Mouse (Mus musculus) intestine, embryonic 14.5 days (tissue): Measurements from ENCODE around the gene Pcdh15. TPM values are rescaled to one million over a fixed set of nuclear protein-coding genes. Genes with fewer than 3 reads are reported as not detected.

Experiments
- ATAC-seq: fragments of 200-750 bp; cut with Nextera tagmentation; replicated peaks from 2 replicates; pipeline ENCODE4 v1.8.0; 2017; ENCODE audit warnings: low read depth, moderate number of reproducible peaks, moderate TSS enrichment, moderate library complexity; ENCODE audit not compliant: low FRiP score, low TSS enrichment
- DNase-seq: peaks from one replicate; pipeline ENCODE4 v3.0.0-alpha.2; 2018; ENCODE audit warnings: low spot score
- H3K27ac ChIP-seq: fragments of 300-500 bp; sonication (generic); 2 replicates; pipeline ENCODE4 v1.5.1; 2014; ENCODE audit warnings: low read depth, mild to moderate bottlenecking, control low read depth
- H3K27me3 ChIP-seq: fragments of 300-500 bp; sonication (generic); replicated peaks from 2 replicates; pipeline ENCODE4 v1.6.1; 2014; ENCODE audit warnings: low read length, control low read depth; ENCODE audit not compliant: control insufficient read depth, insufficient read depth
- H3K36me3 ChIP-seq: fragments of 300-500 bp; sonication (generic); 2 replicates; pipeline ENCODE4 v1.6.1; 2014; ENCODE audit warnings: low read length, control low read depth; ENCODE audit not compliant: control insufficient read depth, insufficient read depth
- H3K4me1 ChIP-seq: fragments of 300-500 bp; sonication (generic); replicated peaks from 2 replicates; pipeline ENCODE4 v1.6.1; 2014; ENCODE audit warnings: low read length, control low read depth, mixed read lengths; ENCODE audit not compliant: control insufficient read depth, insufficient read depth
- H3K4me2 ChIP-seq: fragments of 300-500 bp; sonication (generic); 2 replicates; pipeline ENCODE4 v1.6.1; 2014; ENCODE audit warnings: low read length
- H3K4me3 ChIP-seq: fragments of 300-500 bp; sonication (generic); 2 replicates; pipeline ENCODE4 v1.5.1; 2014; ENCODE audit warnings: low read depth, low read length, control low read depth, mixed read lengths
- H3K9ac ChIP-seq: fragments of 300-500 bp; sonication (generic); 2 replicates; pipeline ENCODE4 v1.6.1; 2014; ENCODE audit warnings: mild to moderate bottlenecking, low read length
- H3K9me3 ChIP-seq: fragments of 300-500 bp; sonication (generic); 2 replicates; pipeline ENCODE4 v1.6.1; 2016; ENCODE audit warnings: low read length, control low read depth; ENCODE audit not compliant: control insufficient read depth
- WGBS: fragments of 180-500 bp; shearing (Covaris S2); extraction: QIAGEN DNeasy Blood & Tissue Kit; methylation state at CpG from one replicate; pipeline ENCODE4 v1.1.7; 2014; 5-methylcytosine and 5-hydroxymethylcytosine counted together
- polyA plus RNA-seq: library from polyadenylated mRNA; unstranded; fragments of >200 nt; fragmentation: Nextera tagmentation; extraction: Ambion mirVana; gene quantifications from 2 replicates; pipeline ENCODE4 v1.2.1, GENCODE M21; 2014

The Pcdh15 gene
- polyA plus RNA-seq, 1 experiment from 2014 or later, result 2.6 TPM

DNA sequence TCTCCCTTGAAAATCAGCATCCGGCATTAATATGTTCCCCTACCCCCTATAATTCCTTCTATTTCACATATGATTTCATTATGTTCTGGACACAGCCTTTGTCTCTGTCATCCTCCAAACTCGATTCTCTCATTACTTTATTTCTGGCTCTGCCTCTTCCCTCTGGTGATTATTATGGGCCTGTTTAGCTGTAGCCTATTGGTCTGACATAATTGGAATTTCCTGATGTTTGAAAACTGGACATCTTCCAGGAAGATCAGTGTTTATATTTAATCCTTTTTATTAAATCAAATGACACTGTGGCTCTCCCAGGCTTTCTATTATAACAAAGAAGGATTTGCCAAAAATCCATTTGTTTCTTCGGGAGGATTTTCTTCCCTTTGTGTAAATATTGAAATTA, 326.3 kb downstream of the Pcdh15 start:
- no peak overlapping the region for H3K9ac ChIP-seq
- no peak for DNase-seq
- ATAC-seq, result no peak
- no peak overlapping the region for H3K4me3 ChIP-seq
- H3K27ac ChIP-seq, result no peak overlapping the region
- no peaks in the 10 kb centered on the region for H3K9me3 ChIP-seq
- 41% methylated on average over 3 of the region's 3 CpGs for WGBS
- no peaks in the 10 kb centered on the region for H3K27me3 ChIP-seq
- no peaks in the 10 kb centered on the region for H3K36me3 ChIP-seq
- H3K4me2 ChIP-seq, result no peak overlapping the region
- no peaks in the 10 kb centered on the region for H3K4me1 ChIP-seq

DNA sequence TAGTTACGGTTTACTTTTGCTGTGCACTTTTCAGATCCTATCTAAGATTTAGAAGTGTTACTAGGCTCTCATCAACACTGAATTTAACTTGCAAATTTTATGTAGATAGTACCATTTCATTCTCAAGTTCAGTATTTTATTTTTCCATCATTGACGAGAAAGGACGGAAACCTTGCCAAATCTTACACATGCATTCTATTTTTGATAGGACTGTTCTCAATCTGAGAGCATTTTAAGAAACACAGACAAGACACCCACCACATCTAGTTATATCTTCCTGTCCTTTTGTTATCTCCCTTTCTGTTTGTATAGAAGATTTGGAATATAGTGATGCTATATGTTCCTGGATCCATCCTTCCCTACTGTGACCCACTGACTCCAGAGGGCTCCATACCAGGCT, 332.2 kb downstream of the Pcdh15 start:
- H3K4me3 ChIP-seq, result no peak overlapping the region
- 90% methylated on average over 3 of the region's 3 CpGs for WGBS
- no peaks in the 10 kb centered on the region for H3K9me3 ChIP-seq
- no peak overlapping the region for H3K4me2 ChIP-seq
- no peaks in the 10 kb centered on the region for H3K36me3 ChIP-seq
- no peak for ATAC-seq
- no peaks in the 10 kb centered on the region for H3K4me1 ChIP-seq
- H3K27ac ChIP-seq, result no peak overlapping the region
- no peaks in the 10 kb centered on the region for H3K27me3 ChIP-seq
- no peak for DNase-seq
- H3K9ac ChIP-seq, result no peak overlapping the region

DNA sequence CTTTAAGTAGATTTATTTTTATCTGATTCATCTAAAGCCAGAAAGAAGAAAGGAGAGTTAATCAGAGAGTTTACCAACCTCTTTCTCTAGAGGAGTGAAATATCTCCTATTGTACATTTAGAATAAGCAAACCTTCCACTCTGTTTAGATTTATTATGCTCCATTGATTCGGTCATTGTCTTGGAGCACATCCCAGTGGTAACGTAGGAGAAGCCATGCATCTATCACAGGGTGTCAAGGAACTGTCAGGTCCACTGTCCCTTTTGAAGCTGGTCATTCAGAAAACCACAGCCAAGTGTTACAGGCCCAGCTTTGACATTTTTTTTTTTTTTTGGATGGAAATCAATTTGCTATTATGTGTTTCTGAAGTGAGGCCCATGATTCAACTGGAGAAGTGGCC, 384.9 kb downstream of the Pcdh15 start:
- Histone ChIP-seq H3K4me2 (no peak overlapping the region), H3K27ac (no peak overlapping the region), H3K27me3 (no peaks in the 10 kb centered on the region), H3K4me1 (no peaks in the 10 kb centered on the region), H3K9ac (no peak overlapping the region), H3K4me3 (no peak overlapping the region), H3K9me3 (no peaks in the 10 kb centered on the region), H3K36me3 (no peaks in the 10 kb centered on the region)
- DNase-seq, result no peak
- no peak for ATAC-seq
- WGBS, result 45% methylated on average over 2 of the region's 2 CpGs

DNA sequence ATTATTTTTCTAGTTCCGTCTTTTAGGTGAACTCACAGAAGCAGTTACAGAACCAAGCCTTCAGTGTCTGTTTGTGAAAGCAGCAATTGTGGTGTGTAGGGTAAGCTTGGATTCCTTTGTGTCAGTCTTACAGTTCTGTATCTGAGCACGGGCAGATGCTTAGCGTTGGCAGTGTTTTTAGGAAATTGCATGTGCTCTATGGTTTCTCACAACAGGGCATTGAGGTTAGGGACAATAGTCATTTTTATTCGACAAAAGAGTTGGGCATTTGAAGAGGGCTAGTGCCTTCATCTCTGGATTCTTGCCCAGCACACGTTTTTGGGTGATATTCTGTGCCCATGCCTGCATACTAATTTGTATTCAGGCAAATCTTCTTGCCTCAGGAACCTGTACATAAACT, 392.5 kb downstream of the Pcdh15 start:
- Histone ChIP-seq H3K4me3 (no peak overlapping the region), H3K36me3 (no peaks in the 10 kb centered on the region), H3K9ac (no peak overlapping the region), H3K9me3 (no peaks in the 10 kb centered on the region), H3K27ac (no peak overlapping the region), H3K27me3 (no peaks in the 10 kb centered on the region), H3K4me1 (no peaks in the 10 kb centered on the region), H3K4me2 (no peak overlapping the region)
- 70% methylated on average over 5 of the region's 5 CpGs for WGBS
- ATAC-seq, result no peak
- no peak for DNase-seq

DNA sequence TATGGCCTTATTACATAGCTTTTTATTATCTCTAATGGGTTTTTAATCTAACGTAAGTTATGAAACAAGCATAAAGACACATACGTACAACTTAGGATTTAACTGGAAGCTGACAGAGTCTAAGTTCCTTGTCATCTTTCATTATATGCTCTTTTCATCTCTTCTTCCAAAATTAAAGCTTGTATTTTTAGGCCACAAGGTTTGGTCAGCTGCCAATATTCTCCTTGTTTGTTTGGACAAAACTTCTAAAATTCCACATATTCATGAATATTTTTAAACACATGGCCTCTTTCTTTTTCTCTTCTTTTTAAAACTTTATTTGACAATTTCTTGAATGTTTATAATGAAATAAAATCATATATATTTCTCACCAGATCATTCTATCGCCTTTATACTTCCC, 415.7 kb downstream of the Pcdh15 start:
- H3K9me3 ChIP-seq, result no peaks in the 10 kb centered on the region
- DNase-seq (no peak), ATAC-seq (no peak)
- WGBS, result 78% methylated on average over 3 of the region's 3 CpGs
- no peak overlapping the region for H3K4me2 ChIP-seq
- no peak overlapping the region for H3K9ac ChIP-seq
- H3K27me3 ChIP-seq, result no peaks in the 10 kb centered on the region
- no peaks in the 10 kb centered on the region for H3K36me3 ChIP-seq
- no peaks in the 10 kb centered on the region for H3K4me1 ChIP-seq
- no peak overlapping the region for H3K27ac ChIP-seq
- no peak overlapping the region for H3K4me3 ChIP-seq

DNA sequence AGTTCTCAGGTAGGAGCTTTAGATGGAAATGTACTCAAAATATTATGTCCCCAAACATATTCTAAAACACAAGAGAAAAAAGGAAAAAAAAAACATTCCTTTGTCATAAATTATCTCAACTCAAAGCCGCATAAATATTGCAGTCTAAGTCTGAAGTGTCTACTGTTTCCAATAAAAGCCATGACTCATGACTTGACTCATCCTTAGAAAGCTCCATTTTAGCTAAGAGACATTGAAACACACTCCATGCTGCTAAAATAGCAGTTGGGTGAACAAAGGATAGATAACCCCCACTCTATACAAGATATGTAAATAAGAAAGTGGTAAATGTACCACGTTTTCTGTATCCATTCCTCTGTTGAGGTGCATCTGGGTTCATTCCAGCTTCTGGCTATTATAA, 416.6 kb downstream of the Pcdh15 start:
- ATAC-seq (no peak), DNase-seq (no peak)
- WGBS, result 58% methylated on average over 2 of the region's 2 CpGs
- H3K27ac ChIP-seq, result no peak overlapping the region
- H3K36me3 ChIP-seq, result no peaks in the 10 kb centered on the region
- no peak overlapping the region for H3K9ac ChIP-seq
- H3K4me1 ChIP-seq, result no peaks in the 10 kb centered on the region
- no peaks in the 10 kb centered on the region for H3K27me3 ChIP-seq
- no peaks in the 10 kb centered on the region for H3K9me3 ChIP-seq
- no peak overlapping the region for H3K4me2 ChIP-seq
- no peak overlapping the region for H3K4me3 ChIP-seq

DNA sequence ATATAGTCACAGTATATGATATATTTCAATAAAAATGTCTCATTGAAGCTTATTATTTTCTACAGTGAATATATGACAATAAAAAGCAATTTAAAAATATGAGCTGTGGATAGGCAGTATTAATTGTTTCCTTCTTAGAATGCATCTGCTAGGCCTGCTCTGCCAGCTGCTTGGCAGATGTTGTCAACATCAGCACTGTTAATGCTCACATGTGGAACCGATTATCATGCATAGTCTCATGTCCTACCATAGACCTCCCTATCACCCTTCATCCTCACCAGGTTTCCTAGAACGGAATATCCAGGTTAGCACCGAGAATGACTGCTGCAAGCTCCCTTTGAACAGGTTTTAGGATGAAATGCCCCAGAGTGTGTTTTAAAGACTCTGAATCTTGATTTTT, 420.3 kb downstream of the Pcdh15 start:
- Histone ChIP-seq H3K4me2 (no peak overlapping the region), H3K4me1 (no peaks in the 10 kb centered on the region), H3K27ac (no peak overlapping the region), H3K4me3 (no peak overlapping the region), H3K9me3 (no peaks in the 10 kb centered on the region), H3K9ac (no peak overlapping the region), H3K27me3 (no peaks in the 10 kb centered on the region), H3K36me3 (no peaks in the 10 kb centered on the region)
- 92% methylated on average over 3 of the region's 3 CpGs for WGBS
- no peak for ATAC-seq
- DNase-seq, result no peak

DNA sequence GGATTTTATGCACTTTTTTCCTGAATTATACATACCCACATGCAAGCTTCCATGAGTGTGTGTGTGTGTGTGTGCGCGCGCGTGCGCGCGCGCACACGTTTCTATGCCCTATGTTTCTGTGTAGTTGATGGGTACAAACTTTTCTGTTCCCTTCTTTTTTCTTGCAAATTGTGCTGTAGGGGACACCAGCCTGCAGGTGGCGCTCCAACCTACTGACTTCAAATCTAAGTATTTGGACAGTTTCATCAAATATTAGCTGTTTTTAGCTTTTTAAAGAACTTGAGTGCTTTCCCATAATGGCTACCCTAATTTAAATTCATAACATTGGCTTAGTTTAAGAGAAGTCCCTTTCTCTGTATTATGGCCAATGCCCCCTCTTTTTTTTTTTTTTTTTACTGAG, 453.7 kb downstream of the Pcdh15 start:
- Histone ChIP-seq H3K27me3 (no peaks in the 10 kb centered on the region), H3K4me3 (no peak overlapping the region), H3K4me1 (no peaks in the 10 kb centered on the region), H3K4me2 (no peak overlapping the region), H3K9me3 (no peaks in the 10 kb centered on the region), H3K36me3 (no peaks in the 10 kb centered on the region), H3K9ac (no peak overlapping the region), H3K27ac (no peak overlapping the region)
- WGBS, result 91% methylated on average over 10 of the region's 10 CpGs
- ATAC-seq, result no peak
- no peak for DNase-seq

DNA sequence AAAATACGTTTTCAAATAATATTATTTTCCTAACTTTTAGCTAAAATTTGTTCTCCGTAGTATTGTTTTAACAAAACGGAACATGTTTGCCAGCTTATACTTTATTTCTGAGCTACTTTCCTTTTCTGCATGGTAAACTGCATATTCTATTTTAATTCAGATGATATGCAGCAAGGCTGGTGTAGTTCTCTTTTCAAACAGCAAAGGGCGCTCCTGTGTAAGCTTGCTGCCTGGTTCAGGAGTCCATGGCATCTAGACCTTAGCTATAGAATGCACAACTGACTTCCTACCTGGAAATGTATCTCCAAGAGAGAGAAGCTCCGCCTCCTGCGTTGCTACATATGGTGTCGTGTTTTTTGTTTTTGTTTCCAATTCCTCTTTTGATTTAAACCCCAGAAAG, 465.1 kb downstream of the Pcdh15 start:
- no peaks in the 10 kb centered on the region for H3K4me1 ChIP-seq
- no peaks in the 10 kb centered on the region for H3K9me3 ChIP-seq
- no peak overlapping the region for H3K9ac ChIP-seq
- ATAC-seq (no peak), DNase-seq (no peak)
- H3K36me3 ChIP-seq, result no peaks in the 10 kb centered on the region
- no peak overlapping the region for H3K4me3 ChIP-seq
- H3K4me2 ChIP-seq, result no peak overlapping the region
- H3K27ac ChIP-seq, result no peak overlapping the region
- 65% methylated on average over 7 of the region's 7 CpGs for WGBS
- no peaks in the 10 kb centered on the region for H3K27me3 ChIP-seq
